Mouse (Mus musculus): Measurements from ENCODE around the gene Atg9a. TPM values are rescaled to one million over a fixed set of nuclear protein-coding genes. Genes with fewer than 3 reads are reported as not detected.

Atg9a gene
- total and polyA plus RNA-seq, 3 experiments, result 4.4 to 15.6 (median 12.9) TPM

DNA sequence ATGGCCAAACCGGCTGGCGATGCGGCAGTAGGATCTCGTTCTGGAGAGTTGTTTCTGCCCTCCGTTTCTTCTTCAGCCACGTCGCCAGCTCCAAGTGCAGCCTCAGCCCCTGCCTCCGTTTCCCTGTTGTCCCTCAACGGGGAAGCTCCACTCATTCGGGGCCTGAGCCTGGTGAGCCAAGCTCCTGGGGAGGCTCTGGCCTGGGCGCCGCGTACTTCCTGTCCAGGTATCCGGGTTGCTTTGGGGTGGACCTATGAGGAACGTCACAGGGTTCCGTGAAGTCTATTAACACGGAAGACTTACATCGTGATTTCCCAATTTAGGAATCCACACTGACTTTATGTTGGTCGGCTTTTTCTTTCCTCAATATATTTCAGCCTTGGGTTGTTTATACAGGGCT, 456 bp upstream of the Atg9a start (continued):
- TF ChIP-seq MYC (IDR thresholded peaks at IDR 0.05; ENCODE audit: low read depth, low read length) (peak; percentile 24; the same call in 1 of the 2 replicates), EP300 (IDR thresholded peaks at IDR 0.05; ENCODE audit: low read length) (peak; percentile 25; the same call in 1 of the 2 replicates), PAX5 (IDR thresholded peaks at IDR 0.05; ENCODE audit: low read length) (no peak), JUND (conservative IDR thresholded peaks at IDR 0.05; ENCODE audit: low read depth, low read length) (no peak), POLR2AphosphoS2 (IDR thresholded peaks at IDR 0.05; ENCODE audit: low read depth, low read length) (no peak; the same call in 1 of the 2 replicates)

DNA sequence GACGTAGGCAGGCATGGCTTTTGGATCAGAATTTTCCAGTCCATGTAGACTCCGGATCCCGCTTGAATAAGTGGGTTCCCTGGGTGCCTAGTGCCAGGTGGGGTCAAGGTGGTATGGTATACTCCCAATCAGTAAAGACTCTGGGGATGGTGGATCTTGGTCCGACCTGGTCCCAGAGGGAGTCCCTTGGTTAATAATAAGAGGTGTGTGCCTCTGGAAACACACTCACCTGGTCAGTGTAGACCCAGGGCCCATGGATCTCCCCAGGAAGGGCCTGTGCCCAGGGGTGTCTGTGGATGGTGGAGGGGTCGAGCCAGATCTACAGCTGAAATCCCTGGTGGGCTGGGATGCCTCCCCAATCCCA, 756 bp downstream of the Atg9a start:
- H3K27ac ChIP-seq (ENCODE audit: insufficient read depth, low read depth), result no peak overlapping the region
- H3K27me3 ChIP-seq (replicated peaks), result no peaks in the 10 kb centered on the region
- peak overlapping the region; percentile 81 for H3K9ac ChIP-seq (ENCODE audit: insufficient read depth, low read depth)
- in situ Hi-C loops (cut with MboI; ENCODE audit: low pct_ligation_motif_present, low pct_unique_long_range_greater_than_20kb, low sequenced_read_pairs) (no loop called here), dilution Hi-C loops (cut with MboI; ENCODE audit: extremely low pct_ligation_motif_present, extremely low pct_unique_long_range_greater_than_20kb, low sequenced_read_pairs) (no loop called here)
- DNase-seq (ENCODE audit: extremely low read depth), result no peak
- H3K79me2 ChIP-seq (replicated peaks; ENCODE audit: control insufficient read depth, extremely low read depth, insufficient read depth, poor library complexity, severe bottlenecking), result no peaks in the 10 kb centered on the region
- H3K4me3 ChIP-seq (replicated peaks in 1 of 3; ENCODE audit: low read depth in 2 of 3, low read length in 2 of 3, poor library complexity in 1 of 3), result peak overlapping the region; percentile 86 to 89 (median 87)
- peaks cover 10 to 38% of the 10 kb centered on the region in 2 experiments for H3K4me1 ChIP-seq (ENCODE audit: control insufficient read depth in 1 of 2, insufficient read depth in 2 of 2)
- H3K36me3 ChIP-seq (replicated peaks in 1 of 2; ENCODE audit: control insufficient read depth in 1 of 2, insufficient read depth in 1 of 2, low read length in 1 of 2), result peaks cover 19 to 54% of the 10 kb centered on the region in 2 experiments
- H3K4me2 ChIP-seq (ENCODE audit: insufficient read depth, low read depth, poor library complexity, severe bottlenecking), result peak overlapping the region; percentile 65
- TF ChIP-seq E2F4 (IDR thresholded peaks at IDR 0.05; ENCODE audit: insufficient replicate concordance, low read depth, low read length) (no peak), JUND (conservative IDR thresholded peaks at IDR 0.05; ENCODE audit: low read depth, low read length) (no peak), MXI1 (IDR thresholded peaks at IDR 0.05; ENCODE audit: low read depth, low read length) (no peak), JUN (IDR thresholded peaks at IDR 0.05; ENCODE audit: insufficient read depth, low read depth, low read length) (no peak), CHD2 (IDR thresholded peaks at IDR 0.05; ENCODE audit: low read length) (no peak), TCF12 (IDR thresholded peaks at IDR 0.05; ENCODE audit: low read depth, low read length) (no peak), EP300 (IDR thresholded peaks at IDR 0.05; ENCODE audit: low read length) (no peak), ZC3H11A (IDR thresholded peaks at IDR 0.05; ENCODE audit: low read depth, low read length) (no peak), ZNF384 (IDR thresholded peaks at IDR 0.05; ENCODE audit: low read depth, low read length) (no peak), NRF1 (IDR thresholded peaks at IDR 0.05; ENCODE audit: low read depth, low read length) (no peak), CTCF (conservative IDR thresholded peaks at IDR 0.05 in 1 of 2, IDR thresholded peaks at IDR 0.05 in 1 of 2; ENCODE audit: low read depth in 2 of 2, low read length in 2 of 2) (no peak), GABPA (IDR thresholded peaks at IDR 0.05; ENCODE audit: insufficient replicate concordance, low read depth, low read length) (no peak), POLR2A (IDR thresholded peaks at IDR 0.05; ENCODE audit: low read depth, low read length) (no peak), USF1 (IDR thresholded peaks at IDR 0.05; ENCODE audit: low read depth, low read length) (no peak), POLR2AphosphoS2 (IDR thresholded peaks at IDR 0.05; ENCODE audit: low read depth, low read length) (no peak), SIN3A (IDR thresholded peaks at IDR 0.05; ENCODE audit: low read length) (no peak)
- no peaks in the 10 kb centered on the region for H3K9me3 ChIP-seq (replicated peaks; ENCODE audit: low read length)

DNA sequence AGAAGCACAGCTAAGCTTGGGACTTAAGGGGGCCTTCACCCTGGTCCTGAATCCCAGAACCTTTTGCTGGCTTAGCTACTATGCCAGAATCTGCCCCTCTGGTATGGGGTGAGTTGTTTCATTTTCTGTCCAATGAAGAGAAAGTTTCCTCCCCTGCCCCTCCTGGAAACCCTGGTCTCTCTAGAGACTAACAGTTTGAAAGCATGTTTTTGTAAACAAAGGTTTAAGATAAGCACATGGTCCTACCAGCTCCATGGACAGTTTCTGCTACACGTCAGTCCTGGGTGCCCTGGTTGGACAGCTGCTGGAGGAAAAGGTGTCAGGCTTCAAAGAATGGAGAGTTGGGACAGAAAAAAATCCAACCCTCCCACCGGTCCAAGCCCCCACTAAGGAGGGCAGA, 1.4 kb downstream of the Atg9a start:
- H3K9ac ChIP-seq (ENCODE audit: insufficient read depth, low read depth), result peak overlapping the region; percentile 81; the same call in 1 of the 2 replicates
- no peaks in the 10 kb centered on the region for H3K27me3 ChIP-seq (replicated peaks)
- H3K4me3 ChIP-seq (replicated peaks in 1 of 3; ENCODE audit: low read depth in 2 of 3, low read length in 2 of 3, poor library complexity in 1 of 3), result peak overlapping the region in 1 of 3 experiments; percentile 87
- in situ Hi-C loops (cut with MboI; ENCODE audit: low pct_ligation_motif_present, low pct_unique_long_range_greater_than_20kb, low sequenced_read_pairs) (no loop called here), dilution Hi-C loops (cut with MboI; ENCODE audit: extremely low pct_ligation_motif_present, extremely low pct_unique_long_range_greater_than_20kb, low sequenced_read_pairs) (no loop called here)
- H3K36me3 ChIP-seq (replicated peaks in 1 of 2; ENCODE audit: control insufficient read depth in 1 of 2, insufficient read depth in 1 of 2, low read length in 1 of 2), result peaks cover 20 to 54% of the 10 kb centered on the region in 2 experiments
- no peak for DNase-seq (ENCODE audit: extremely low read depth)
- peak overlapping the region; percentile 65; the same call in 1 of the 2 replicates for H3K4me2 ChIP-seq (ENCODE audit: insufficient read depth, low read depth, poor library complexity, severe bottlenecking)
- peaks cover 10 to 38% of the 10 kb centered on the region in 2 experiments for H3K4me1 ChIP-seq (ENCODE audit: control insufficient read depth in 1 of 2, insufficient read depth in 2 of 2)
- H3K79me2 ChIP-seq (replicated peaks; ENCODE audit: control insufficient read depth, extremely low read depth, insufficient read depth, poor library complexity, severe bottlenecking), result no peaks in the 10 kb centered on the region
- TF ChIP-seq CHD2 (IDR thresholded peaks at IDR 0.05; ENCODE audit: low read length) (no peak), SMC3 (IDR thresholded peaks at IDR 0.05; ENCODE audit: low read depth, low read length) (no peak), NELFE (IDR thresholded peaks at IDR 0.05; ENCODE audit: low read depth, low read length) (no peak), GABPA (IDR thresholded peaks at IDR 0.05; ENCODE audit: insufficient replicate concordance, low read depth, low read length) (no peak), CHD1 (IDR thresholded peaks at IDR 0.05; ENCODE audit: low read depth, low read length) (no peak), ZKSCAN1 (IDR thresholded peaks at IDR 0.05; ENCODE audit: borderline replicate concordance, low read depth, low read length) (no peak)
- no peak overlapping the region for H3K27ac ChIP-seq (ENCODE audit: insufficient read depth, low read depth)
- no peaks in the 10 kb centered on the region for H3K9me3 ChIP-seq (replicated peaks; ENCODE audit: low read length)
